Mouse (Mus musculus): ENCODE data around the gene Usb1.
"Not testable (repeated sequence)": the region's sequence is repeated elsewhere in the genome, so short reads cannot be mapped to it uniquely, and the experiment has no call there.

Usb1 gene

DNA sequence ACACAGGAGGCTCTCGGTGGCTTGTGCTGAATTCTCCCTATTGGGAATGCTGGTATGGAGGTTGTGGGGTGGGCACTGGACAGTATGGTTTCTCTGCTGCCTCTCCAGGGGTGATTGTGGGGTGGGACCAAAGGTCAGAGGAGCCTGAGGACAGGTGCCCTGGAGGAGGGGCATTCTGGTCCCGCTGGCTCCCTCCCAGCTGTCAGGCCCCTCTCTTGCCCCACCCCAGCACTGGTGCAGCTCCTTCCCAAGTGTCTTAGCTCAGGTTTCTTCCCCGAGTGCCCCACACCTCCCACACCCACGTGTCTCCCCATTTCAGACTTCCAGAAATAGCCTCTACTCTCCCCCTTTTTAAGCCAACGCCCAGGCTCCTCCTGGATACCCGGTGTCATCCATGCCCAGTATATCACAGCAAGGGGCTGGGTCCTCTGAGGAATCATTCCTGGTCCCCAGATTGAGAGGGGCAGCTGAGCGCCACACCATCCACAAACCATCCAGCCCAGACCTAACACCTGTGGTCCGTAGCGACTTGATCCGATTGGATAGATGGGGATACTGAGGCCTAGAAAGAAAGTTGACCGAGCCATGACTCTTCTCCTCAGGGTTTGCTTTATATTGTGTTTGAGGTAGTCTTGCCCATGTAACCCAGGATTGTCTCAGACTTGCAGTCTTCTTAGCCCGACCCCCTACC is 44.4 kb downstream of the Usb1 start:
- DNase-seq = no peak

DNA sequence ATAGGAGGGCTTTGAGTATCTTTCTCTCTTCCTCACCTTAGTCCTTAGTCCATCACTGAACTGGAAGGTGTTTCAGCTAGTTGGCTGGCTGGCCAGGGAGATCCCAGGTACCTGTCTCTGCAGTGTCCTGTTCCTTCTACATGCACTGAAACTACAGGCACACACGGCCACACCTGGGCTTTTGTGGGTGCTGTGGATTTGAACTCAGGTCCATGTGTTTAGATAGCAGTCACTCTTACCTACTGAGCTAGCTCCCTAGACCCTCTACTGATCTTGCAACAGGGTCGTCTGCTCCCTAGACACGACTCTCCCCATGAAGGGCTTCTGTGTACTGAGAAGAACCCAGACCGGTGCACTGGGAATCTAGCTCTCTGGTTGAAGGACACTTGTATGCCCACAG is 45.0 kb downstream of the Usb1 start:
- no peak for DNase-seq

DNA sequence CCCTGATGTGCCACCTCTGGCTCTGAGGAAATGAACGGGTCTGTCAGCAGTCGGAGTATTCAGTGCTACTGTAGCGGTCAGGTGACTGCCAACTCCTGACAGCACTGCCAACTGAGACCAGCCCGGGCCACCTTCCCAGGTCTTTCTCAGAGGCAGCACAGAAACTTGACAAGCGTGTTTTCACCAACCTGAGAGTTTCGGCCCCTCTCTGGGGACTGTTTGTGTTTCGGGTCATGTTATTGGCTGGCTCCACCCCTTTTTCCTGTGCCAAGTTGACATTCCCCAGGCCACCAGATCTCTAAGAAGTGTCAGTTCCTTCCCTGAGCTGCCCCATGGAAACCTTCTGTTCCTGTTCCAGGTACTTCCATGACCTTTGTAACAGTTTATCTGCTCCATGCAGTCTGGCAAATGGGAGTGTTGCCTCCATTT is 45.8 kb downstream of the Usb1 start:
- no peak for DNase-seq

DNA sequence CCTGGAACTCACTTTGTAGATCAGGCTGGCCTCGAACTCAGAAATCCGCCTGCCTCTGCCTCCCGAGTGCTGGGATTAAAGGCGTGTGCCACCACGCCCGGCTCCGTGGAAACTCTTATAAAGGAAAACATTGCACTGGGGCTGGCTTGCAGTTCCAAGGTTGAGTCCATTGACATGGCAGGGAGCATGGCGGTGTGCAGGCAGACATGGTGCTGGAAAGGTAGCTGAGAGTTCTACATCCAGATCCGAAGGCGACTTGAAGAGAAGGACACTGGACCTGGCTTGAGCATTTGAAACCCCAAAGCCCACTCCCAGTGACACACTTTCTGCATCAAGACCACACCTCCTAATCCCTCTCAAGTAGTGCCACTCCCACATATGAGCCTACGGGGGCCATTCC is 46.8 kb downstream of the Usb1 start:
- DNase-seq = not testable (repeated sequence)

DNA sequence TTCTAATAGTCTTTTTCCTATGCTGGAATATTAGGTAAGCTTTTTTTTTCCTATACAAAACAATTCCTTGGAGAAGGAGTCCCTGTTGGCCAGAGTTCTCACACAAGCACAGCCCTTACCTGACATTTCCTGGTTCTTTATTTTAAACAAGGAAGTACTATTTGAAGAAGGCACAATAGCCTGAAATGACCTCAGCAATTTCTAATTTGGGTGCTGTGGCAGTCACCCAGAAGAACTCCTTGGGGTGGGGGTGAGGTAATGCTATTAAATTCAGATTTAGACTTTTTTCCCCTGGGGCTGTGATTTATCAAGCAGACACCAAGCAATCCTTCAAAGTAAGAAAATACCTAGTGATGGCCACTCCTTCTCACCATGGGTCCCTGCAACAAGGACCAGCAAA is 48.9 kb downstream of the Usb1 start:
- no peak for DNase-seq

DNA sequence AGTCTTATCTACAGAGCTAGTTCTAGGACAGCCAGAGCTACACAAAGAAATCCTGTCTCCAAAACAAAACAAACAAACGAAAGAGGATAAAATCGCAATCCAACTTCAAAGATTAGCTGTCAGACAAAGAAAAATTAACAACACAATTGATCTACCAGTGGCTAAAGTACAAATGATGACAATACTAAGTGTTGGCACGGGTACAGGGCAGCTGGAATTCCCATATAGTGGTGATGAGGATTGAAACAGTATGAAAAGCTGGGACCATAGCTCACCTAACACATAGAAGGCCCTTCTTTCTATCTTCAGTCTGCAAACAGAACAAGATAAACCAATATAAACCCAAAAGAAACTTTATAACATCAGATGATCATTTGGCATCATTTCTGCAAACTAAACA is 49.5 kb downstream of the Usb1 start:
- DNase-seq = no peak

DNA sequence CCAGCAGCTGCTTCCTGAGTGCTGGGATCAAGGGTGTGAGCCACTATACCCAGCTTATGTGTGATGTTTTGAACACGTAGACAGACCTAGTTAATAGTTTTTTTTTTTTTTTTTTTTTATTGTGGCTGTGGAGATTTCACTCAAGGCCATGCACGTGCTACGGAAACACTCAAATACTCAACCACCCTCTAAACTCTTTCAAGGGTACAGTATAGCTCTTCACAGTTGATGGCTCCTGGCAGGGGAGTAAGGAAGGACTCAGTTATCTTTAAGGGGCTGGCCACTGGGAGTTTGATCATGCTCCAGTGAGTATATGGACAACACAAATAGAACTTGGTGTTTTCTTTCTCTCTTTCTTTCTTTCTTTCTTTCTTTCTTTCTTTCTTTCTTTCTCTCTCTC is 52.4 kb downstream of the Usb1 start:
- DNase-seq = no peak

DNA sequence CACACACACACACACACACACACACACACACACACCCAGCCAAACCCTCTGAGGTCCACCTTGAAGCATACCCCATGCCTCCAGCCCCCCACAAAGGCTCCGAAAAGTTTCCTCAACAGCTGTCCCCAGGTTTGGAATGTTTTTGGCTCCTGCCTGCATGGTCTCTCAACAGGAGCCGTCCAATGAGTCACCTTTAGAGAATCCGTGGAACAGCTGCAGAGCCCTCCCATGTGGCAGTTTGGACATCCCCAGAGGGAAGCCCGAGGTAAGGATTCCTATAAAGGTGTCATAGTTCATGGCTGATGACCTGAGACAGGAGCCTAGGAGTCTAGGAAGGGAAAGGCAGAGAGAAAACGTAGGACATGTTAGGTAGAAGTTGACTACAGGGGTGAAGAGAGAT is 54.0 kb downstream of the Usb1 start:
- no peak for DNase-seq

DNA sequence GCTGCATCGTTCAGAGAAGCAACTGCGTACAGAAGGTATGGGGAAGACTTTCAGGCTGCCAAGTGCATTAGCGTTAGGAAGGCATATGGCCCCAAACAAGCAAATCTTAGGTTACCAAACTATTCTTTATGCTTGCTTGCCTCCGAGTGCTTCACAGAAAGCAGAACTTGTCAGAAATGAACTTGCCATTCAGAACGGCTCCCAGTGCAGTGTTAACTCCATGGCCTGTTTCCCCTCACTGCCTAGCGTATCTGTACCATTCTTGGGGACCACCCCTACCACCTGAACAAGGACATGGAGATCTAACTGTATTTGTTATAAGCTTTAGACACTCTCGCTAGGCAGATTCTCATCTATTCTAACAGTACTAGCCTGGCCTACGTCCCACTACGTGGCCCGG is 55.1 kb downstream of the Usb1 start:
- no peak for DNase-seq

DNA sequence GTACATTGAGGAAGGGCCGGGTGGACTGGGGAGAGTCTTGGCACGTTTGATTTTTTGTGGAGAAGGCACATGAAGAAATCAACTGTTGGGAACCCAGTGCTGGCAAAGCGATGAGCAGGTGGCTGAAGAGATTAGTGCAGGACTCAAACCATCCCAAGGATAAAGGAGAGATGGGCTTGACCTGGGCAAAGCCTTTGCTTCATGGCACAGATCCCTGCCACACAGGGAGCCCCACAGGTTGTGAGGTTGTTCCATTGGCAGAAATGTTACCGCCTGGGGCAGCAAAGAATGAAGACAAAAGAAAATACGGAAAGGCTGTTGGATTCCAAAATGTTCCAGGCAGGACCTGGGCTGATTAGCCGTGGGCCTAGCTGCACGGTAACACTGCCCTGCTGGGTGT is 55.9 kb downstream of the Usb1 start:
- DNase-seq = no peak

DNA sequence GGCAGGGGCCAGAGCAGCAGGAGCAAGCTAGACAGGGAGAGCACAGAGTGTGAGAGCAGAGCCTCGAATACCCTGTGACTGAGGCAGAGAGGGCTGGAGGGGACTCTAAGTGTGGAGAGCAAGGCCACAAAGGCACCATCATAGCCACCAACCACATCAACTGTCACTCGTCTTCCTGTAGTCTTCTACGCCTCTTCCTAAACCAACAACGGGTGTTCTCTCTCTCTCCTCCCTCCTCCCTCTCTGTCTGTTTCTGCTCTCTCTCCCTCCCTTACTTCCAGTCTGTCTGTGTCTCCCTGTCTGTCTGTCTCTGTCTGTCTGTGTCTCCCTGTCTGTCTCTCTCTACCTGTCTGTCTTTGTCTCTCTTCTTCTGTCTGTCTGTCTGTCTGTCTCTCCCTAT is 58.2 kb downstream of the Usb1 start:
- DNase-seq = peak; percentile 44

DNA sequence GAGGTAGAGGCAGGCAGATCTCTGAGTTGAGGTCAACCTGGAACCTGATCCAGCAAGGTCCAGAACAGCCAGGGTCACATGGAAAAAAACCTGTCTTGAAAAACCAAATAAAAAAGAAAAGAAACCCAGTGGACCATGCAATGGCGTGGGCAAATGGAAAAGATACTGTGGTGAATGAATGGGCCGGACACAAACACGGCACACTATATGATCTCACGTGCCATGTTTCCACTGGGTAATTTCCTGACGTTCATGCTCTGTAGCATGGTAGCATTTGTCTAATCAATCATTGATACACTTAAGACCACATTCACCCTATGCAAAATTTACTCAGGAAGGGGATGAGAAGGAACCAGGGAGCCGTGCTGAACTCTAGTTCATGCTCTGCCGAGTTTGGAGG is 59.0 kb downstream of the Usb1 start:
- DNase-seq = no peak

DNA sequence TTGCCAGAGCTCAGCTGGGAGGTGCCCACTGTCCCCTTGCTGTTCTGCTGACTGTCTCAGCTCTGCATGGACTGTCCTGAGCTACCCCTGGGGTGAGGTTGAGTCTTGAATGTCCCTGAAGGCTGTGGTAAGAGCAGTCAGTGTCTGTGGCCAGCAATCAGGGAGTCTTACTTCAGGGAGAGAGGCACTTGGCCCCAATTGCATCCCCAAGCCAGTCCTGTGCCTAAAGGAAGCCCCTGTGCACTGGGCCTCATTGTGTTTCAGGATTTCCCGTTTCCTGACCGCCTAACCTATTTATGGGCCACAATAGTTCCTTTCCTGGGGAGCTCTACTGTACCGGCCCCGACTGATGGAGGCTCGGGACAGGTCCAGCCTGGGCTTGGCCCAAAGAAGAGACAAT is 60.5 kb downstream of the Usb1 start:
- no peak for DNase-seq

DNA sequence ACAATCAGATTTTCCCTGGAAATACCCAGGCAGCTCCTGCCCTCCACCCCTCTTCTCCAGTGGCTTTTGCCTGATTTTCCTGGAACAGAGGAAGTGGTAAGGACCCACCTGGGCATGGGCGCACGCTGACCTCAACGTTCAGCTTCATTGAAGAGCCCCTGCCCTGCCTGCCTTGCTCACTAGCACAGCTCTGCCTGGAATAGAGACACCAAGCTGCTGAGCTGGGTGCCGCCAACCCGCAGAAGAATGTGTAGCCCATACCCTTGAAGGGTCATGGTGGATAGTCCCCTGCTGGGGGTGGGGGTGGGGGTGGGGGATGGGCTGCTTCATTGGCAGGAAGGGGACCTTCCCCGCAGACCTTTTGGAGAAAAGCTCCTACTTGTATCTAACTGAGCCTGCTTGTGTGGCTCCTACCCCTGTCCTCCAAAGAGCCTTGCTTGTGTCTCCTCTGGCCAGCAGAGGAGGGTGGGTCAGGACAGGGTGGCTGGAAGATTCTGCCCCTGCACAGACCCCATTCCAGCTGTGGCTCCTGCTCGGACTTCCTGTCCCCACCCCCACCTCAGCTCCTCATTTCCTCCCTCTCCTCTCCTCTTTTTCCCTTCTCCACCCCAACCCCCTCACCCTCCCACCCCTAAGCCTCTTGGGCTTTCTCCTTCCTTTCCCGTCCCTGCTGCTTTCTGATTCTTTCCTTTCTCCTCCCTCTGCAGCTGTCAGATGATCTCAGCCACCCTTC is 63.3 kb downstream of the Usb1 start:
- DNase-seq = no peak

DNA sequence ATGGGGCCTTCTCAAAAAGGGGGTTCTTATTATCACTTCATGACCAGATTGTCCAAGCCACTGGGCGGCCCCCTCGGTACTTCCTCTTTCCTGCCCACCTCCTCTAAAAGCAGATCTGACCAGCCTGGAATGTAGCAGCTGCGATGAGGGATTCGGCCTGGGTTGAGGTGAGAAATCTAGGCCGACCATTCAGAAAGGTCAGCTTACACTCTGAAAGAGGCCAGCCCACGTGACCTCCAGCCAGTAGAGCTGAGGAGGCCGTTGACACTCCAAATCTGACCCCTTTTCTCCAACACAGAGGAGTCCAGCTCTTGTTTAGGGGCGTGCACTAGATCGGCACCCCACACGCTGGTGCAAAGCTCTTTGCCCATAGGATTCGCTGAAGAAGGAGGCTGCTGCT is 64.7 kb downstream of the Usb1 start:
- DNase-seq = no peak

All from thymus, postnatal 4 days (tissue).